Mouse (Mus musculus): ENCODE results near the gene Tnik. TPM values are rescaled to one million over a fixed set of nuclear protein-coding genes. Genes with fewer than 3 reads are reported as not detected.

Gene Tnik
- polyA plus RNA-seq, 1 experiment from 2014 or later, result 29.8 TPM

DNA sequence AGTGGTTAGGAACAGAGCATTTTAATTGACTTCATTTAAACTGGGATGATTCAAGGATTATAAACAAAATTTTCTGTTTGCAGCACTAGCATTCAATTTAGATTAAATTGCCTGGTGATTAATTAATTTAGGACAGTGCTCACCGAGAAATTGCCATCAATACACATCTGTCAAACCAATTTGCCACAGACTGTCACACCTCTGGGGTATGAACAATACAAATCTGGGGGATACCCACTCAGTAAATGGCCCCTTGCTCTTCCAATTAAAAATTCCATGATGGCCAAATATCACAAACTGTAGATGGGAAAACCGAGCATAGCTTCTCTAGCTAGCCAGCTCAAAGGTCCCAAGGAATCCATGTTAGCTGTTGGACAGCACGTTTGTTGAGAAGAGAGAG lies 419.4 kb downstream of the Tnik start:
- no peak for ATAC-seq (ENCODE audit: insufficient number of reproducible peaks, insufficient read depth, low FRiP score, low read depth)
- 60% methylated on average over 3 of the region's 3 CpGs for WGBS

DNA sequence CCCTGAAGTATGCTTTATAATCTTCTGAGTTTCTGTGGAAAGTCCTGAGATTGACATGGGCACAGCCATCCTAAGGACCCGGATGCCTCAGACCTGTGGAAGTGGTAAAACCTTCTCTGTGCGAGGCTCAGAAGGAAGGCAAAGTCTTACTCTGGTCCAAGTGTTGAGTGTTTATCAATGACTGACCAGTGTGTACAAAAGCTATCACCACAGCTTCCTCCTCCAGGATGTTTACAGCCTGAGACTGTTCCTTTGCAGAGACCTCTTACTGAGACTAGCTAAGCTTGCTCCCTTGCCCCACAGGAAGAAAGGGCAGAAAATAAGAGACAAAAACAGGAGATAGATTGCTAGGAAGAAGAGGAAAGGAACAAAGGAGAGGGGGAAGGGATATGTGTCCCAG lies 422.5 kb downstream of the Tnik start:
- Histone ChIP-seq H3K4me2 (replicated peaks; ENCODE audit: low read depth, low read length) (no peak overlapping the region), H3K9ac (replicated peaks; ENCODE audit: low read depth, low read length) (no peak overlapping the region), H3K27ac (ENCODE audit: low read length) (no peak overlapping the region), H3K27me3 (ENCODE audit: control insufficient read depth, insufficient read depth, low read length) (no peaks in the 10 kb centered on the region), H3K4me1 (ENCODE audit: control insufficient read depth, insufficient read depth, low read length) (no peaks in the 10 kb centered on the region), H3K36me3 (ENCODE audit: control insufficient read depth, insufficient read depth, low read length) (no peaks in the 10 kb centered on the region), H3K4me3 (ENCODE audit: low read depth, low read length) (no peak overlapping the region), H3K9me3 (ENCODE audit: control insufficient read depth, low read depth, low read length) (no peaks in the 10 kb centered on the region)
- WGBS, result 65% methylated on average over 2 of the region's 2 CpGs
- no peak for ATAC-seq (ENCODE audit: insufficient number of reproducible peaks, insufficient read depth, low FRiP score, low read depth)

More for the DNA sequence above, 419.4 kb downstream of the Tnik start:
- Histone ChIP-seq H3K4me1 (ENCODE audit: control insufficient read depth, insufficient read depth, low read length) (no peaks in the 10 kb centered on the region), H3K9ac (replicated peaks; ENCODE audit: low read depth, low read length) (no peak overlapping the region), H3K27ac (ENCODE audit: low read length) (no peak overlapping the region), H3K36me3 (ENCODE audit: control insufficient read depth, insufficient read depth, low read length) (no peaks in the 10 kb centered on the region), H3K4me2 (replicated peaks; ENCODE audit: low read depth, low read length) (no peak overlapping the region), H3K9me3 (ENCODE audit: control insufficient read depth, low read depth, low read length) (no peaks in the 10 kb centered on the region), H3K27me3 (ENCODE audit: control insufficient read depth, insufficient read depth, low read length) (no peaks in the 10 kb centered on the region), H3K4me3 (ENCODE audit: low read depth, low read length) (no peak overlapping the region)

DNA sequence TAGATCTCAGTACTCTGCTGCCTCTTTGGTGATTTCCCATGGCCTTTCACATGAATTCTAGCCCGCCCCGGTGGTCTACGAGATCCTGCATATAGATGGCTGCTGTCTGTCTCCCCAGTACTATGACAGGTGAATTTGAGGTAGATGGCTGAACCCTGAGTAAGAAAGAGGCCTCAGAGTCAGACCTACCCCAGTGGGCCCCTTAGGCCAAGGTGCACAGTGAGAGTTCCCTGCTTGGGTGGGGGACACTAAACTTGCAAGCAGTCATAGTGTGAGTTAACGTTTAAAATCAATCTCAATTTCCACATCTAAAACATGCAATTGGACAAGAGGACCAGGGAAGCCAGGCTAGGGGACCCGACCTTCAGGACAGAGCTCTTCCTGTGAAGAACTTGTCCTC lies 431.8 kb downstream of the Tnik start:
- Histone ChIP-seq H3K4me3 (ENCODE audit: low read depth, low read length) (no peak overlapping the region), H3K9me3 (ENCODE audit: control insufficient read depth, low read depth, low read length) (no peaks in the 10 kb centered on the region), H3K27ac (ENCODE audit: low read length) (no peak overlapping the region), H3K4me1 (ENCODE audit: control insufficient read depth, insufficient read depth, low read length) (no peaks in the 10 kb centered on the region), H3K4me2 (replicated peaks; ENCODE audit: low read depth, low read length) (no peak overlapping the region), H3K9ac (replicated peaks; ENCODE audit: low read depth, low read length) (no peak overlapping the region), H3K36me3 (ENCODE audit: control insufficient read depth, insufficient read depth, low read length) (no peaks in the 10 kb centered on the region), H3K27me3 (ENCODE audit: control insufficient read depth, insufficient read depth, low read length) (no peaks in the 10 kb centered on the region)
- 91% methylated on average over 5 of the region's 5 CpGs for WGBS
- ATAC-seq (ENCODE audit: insufficient number of reproducible peaks, insufficient read depth, low FRiP score, low read depth), result no peak

DNA sequence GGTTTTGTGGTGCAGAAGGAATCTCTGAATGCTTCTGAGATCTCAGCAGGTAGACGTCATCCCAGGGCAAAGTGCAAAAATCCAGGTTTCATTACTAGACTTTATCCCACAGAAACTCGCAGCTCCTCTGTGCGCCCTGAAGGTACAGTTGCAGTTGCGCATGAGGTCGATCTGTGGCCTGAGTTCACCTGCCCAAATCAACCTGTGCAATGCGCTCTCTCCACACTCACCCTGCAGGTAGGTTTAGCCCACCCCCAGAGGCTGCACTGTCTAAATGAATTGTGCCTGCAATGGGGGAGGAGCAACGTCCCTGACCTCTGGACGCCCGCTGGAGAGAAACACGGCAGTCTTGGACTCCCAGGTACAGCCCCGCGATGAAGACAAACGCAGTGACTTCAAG lies 432.6 kb downstream of the Tnik start:
- no peak overlapping the region for H3K27ac ChIP-seq (ENCODE audit: low read length)
- no peak overlapping the region; the same call in 1 of the 2 replicates for H3K4me2 ChIP-seq (replicated peaks; ENCODE audit: low read depth, low read length)
- H3K4me3 ChIP-seq (ENCODE audit: low read depth, low read length), result no peak overlapping the region
- H3K27me3 ChIP-seq (ENCODE audit: control insufficient read depth, insufficient read depth, low read length), result no peaks in the 10 kb centered on the region
- no peak overlapping the region for H3K9ac ChIP-seq (replicated peaks; ENCODE audit: low read depth, low read length)
- no peaks in the 10 kb centered on the region for H3K36me3 ChIP-seq (ENCODE audit: control insufficient read depth, insufficient read depth, low read length)
- no peak for ATAC-seq (ENCODE audit: insufficient number of reproducible peaks, insufficient read depth, low FRiP score, low read depth)
- no peaks in the 10 kb centered on the region for H3K9me3 ChIP-seq (ENCODE audit: control insufficient read depth, low read depth, low read length)
- WGBS, result 62% methylated on average over 13 of the region's 13 CpGs
- H3K4me1 ChIP-seq (ENCODE audit: control insufficient read depth, insufficient read depth, low read length), result no peaks in the 10 kb centered on the region

DNA sequence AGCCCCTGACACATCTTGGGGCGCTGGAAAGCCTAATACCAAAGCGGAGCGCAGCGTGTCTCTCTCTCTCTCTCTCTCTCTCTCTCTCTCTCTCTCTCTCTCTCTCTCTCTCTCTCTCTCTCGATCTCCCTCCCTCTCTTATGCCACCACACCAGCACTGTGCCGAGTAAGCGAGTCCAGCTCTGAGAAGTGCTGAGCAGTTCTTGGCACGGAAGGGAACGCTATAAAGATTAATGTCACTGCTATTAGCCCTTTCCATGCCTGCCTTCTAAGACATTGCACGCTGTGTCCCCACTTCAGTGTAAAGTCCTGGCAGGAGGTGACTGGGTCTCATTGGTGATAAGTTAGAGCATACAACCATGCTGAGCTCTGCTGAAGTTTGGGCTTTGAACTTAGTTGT lies 433.1 kb downstream of the Tnik start:
- WGBS, result 55% methylated on average over 10 of the region's 10 CpGs
- no peaks in the 10 kb centered on the region for H3K9me3 ChIP-seq (ENCODE audit: control insufficient read depth, low read depth, low read length)
- no peak overlapping the region for H3K9ac ChIP-seq (replicated peaks; ENCODE audit: low read depth, low read length)
- H3K4me1 ChIP-seq (ENCODE audit: control insufficient read depth, insufficient read depth, low read length), result no peaks in the 10 kb centered on the region
- no peak overlapping the region for H3K4me3 ChIP-seq (ENCODE audit: low read depth, low read length)
- no peak overlapping the region; the same call in 1 of the 2 replicates for H3K4me2 ChIP-seq (replicated peaks; ENCODE audit: low read depth, low read length)
- H3K36me3 ChIP-seq (ENCODE audit: control insufficient read depth, insufficient read depth, low read length), result no peaks in the 10 kb centered on the region
- no peak overlapping the region for H3K27ac ChIP-seq (ENCODE audit: low read length)
- no peak for ATAC-seq (ENCODE audit: insufficient number of reproducible peaks, insufficient read depth, low FRiP score, low read depth)
- H3K27me3 ChIP-seq (ENCODE audit: control insufficient read depth, insufficient read depth, low read length), result no peaks in the 10 kb centered on the region

DNA sequence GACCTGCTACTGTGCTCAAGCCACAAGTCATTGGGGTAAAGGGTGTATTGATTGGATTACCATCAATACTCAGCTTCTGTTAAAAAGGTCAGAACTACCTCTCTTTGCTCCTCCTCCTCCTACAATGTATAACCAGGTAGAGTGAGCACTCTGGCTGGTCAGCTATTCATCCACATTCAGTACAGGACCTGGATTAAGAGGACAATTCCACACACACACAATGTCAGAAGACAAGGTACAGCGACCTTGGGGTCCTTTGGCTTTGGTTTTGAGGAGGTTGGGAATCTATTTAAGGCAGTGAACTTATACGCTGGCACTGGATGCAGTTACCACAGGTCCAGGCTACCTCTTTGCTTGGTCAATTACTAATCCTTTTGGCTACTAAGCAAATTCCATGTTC lies 434.8 kb downstream of the Tnik start, which contains the start of gene Slc2a2:
Gene Slc2a2, plus strand, starts transcription at position 107 of the 400 bp plus-strand sequence.
- Histone ChIP-seq H3K36me3 (ENCODE audit: control insufficient read depth, insufficient read depth, low read length) (no peaks in the 10 kb centered on the region), H3K4me1 (ENCODE audit: control insufficient read depth, insufficient read depth, low read length) (no peaks in the 10 kb centered on the region), H3K9me3 (ENCODE audit: control insufficient read depth, low read depth, low read length) (no peaks in the 10 kb centered on the region), H3K27me3 (ENCODE audit: control insufficient read depth, insufficient read depth, low read length) (no peaks in the 10 kb centered on the region), H3K9ac (replicated peaks; ENCODE audit: low read depth, low read length) (no peak within 1 kb of the TSS), H3K27ac (ENCODE audit: low read length) (no peak within 1 kb of the TSS), H3K4me2 (replicated peaks; ENCODE audit: low read depth, low read length) (no peak within 1 kb of the TSS), H3K4me3 (ENCODE audit: low read depth, low read length) (no peak within 1 kb of the TSS)
- 76% methylated on average over 2 of the region's 2 CpGs for WGBS
- no peak for ATAC-seq (ENCODE audit: insufficient number of reproducible peaks, insufficient read depth, low FRiP score, low read depth)

DNA sequence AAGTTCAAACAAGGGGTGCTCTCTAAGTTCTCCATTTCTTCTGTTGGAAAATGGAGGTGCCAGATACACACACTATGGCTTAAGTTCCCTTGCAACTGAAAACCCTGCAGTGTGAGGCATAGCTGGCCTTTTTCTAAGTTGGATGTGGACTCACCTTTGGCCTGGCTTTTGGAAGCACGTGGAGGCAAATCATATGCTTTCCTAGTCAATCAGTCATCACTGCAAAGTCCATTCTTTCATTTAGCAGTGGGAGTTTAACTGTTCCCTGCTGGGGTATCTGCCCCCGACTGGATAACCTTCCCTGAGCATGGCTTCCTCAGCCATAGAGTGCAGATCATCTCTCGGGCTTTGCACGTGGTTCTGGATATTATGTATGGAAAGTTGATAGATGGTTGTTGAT lies 436.6 kb downstream of the Tnik start:
- H3K4me1 ChIP-seq (ENCODE audit: control insufficient read depth, insufficient read depth, low read length), result no peaks in the 10 kb centered on the region
- H3K9ac ChIP-seq (replicated peaks; ENCODE audit: low read depth, low read length), result no peak overlapping the region
- 56% methylated on average over 4 of the region's 4 CpGs for WGBS
- H3K27ac ChIP-seq (ENCODE audit: low read length), result no peak overlapping the region
- no peak for ATAC-seq (ENCODE audit: insufficient number of reproducible peaks, insufficient read depth, low FRiP score, low read depth)
- no peaks in the 10 kb centered on the region for H3K36me3 ChIP-seq (ENCODE audit: control insufficient read depth, insufficient read depth, low read length)
- H3K27me3 ChIP-seq (ENCODE audit: control insufficient read depth, insufficient read depth, low read length), result no peaks in the 10 kb centered on the region
- H3K9me3 ChIP-seq (ENCODE audit: control insufficient read depth, low read depth, low read length), result no peaks in the 10 kb centered on the region
- no peak overlapping the region for H3K4me2 ChIP-seq (replicated peaks; ENCODE audit: low read depth, low read length)
- H3K4me3 ChIP-seq (ENCODE audit: low read depth, low read length), result no peak overlapping the region

DNA sequence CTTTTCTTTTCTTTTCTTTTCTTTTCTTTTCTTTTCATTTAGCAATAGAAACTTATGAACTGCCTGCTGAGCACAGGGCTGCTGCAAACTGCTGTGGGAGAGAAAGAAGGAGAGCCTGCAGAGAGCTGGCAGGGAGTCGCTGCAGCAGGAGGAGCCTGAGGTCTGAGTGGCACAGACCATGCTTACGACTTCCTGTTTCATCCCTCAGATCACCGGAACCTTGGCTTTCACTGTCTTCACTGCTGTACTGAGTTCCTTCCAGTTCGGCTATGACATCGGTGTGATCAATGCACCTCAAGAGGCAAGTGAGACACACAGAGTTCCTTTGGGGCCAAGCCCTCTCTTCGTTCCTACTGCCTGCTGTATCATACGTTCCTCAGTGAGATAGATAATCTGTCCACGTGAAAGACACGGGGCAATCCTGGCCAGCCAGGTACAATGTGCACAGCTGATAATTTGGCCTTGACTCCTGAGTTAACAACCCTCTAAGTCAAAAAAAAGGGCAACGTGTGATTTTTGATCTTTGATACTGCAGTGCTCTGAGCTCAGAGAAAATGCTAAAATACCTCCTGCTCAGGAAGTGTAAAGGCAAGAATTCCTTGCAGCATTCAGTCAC lies 442.6 kb downstream of the Tnik start:
- Histone ChIP-seq H3K4me2 (replicated peaks; ENCODE audit: low read depth, low read length) (no peak overlapping the region), H3K9me3 (ENCODE audit: control insufficient read depth, low read depth, low read length) (no peaks in the 10 kb centered on the region), H3K36me3 (ENCODE audit: control insufficient read depth, insufficient read depth, low read length) (no peaks in the 10 kb centered on the region), H3K4me3 (ENCODE audit: low read depth, low read length) (no peak overlapping the region), H3K4me1 (ENCODE audit: control insufficient read depth, insufficient read depth, low read length) (no peaks in the 10 kb centered on the region), H3K9ac (replicated peaks; ENCODE audit: low read depth, low read length) (no peak overlapping the region), H3K27ac (ENCODE audit: low read length) (no peak overlapping the region), H3K27me3 (ENCODE audit: control insufficient read depth, insufficient read depth, low read length) (no peaks in the 10 kb centered on the region)
- 59% methylated on average over 10 of the region's 10 CpGs for WGBS
- ATAC-seq (ENCODE audit: insufficient number of reproducible peaks, insufficient read depth, low FRiP score, low read depth), result no peak

DNA sequence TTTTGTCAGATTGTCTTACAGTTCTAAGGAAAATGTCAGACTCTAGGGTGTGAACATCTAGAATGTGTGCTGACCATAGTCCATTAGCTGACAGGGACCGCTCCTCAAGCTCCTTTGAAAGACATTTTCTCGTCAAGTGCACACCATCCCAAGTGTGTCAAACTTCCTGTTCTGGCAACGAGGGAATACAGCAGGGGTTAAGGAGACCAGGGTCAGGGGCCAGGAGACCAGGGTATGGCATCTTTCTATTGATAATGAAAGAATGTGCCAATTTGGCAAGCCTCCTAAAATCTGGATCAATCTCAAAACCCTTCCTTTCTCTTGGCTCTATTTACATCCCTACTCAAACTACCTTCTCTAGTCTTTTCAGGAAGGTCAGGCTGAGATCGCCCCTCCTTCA lies 443.7 kb downstream of the Tnik start:
- WGBS, result 72% methylated on average over 4 of the region's 4 CpGs
- Histone ChIP-seq H3K4me1 (ENCODE audit: control insufficient read depth, insufficient read depth, low read length) (no peaks in the 10 kb centered on the region), H3K27ac (ENCODE audit: low read length) (no peak overlapping the region), H3K27me3 (ENCODE audit: control insufficient read depth, insufficient read depth, low read length) (no peaks in the 10 kb centered on the region), H3K36me3 (ENCODE audit: control insufficient read depth, insufficient read depth, low read length) (no peaks in the 10 kb centered on the region), H3K4me3 (ENCODE audit: low read depth, low read length) (no peak overlapping the region), H3K9ac (replicated peaks; ENCODE audit: low read depth, low read length) (no peak overlapping the region), H3K9me3 (ENCODE audit: control insufficient read depth, low read depth, low read length) (no peaks in the 10 kb centered on the region), H3K4me2 (replicated peaks; ENCODE audit: low read depth, low read length) (no peak overlapping the region)
- ATAC-seq (ENCODE audit: insufficient number of reproducible peaks, insufficient read depth, low FRiP score, low read depth), result no peak

All from stomach, embryonic 14.5 days (tissue).